Mouse (Mus musculus): ENCODE results near the gene Kalrn. TPM values are rescaled to one million over a fixed set of nuclear protein-coding genes. Genes with fewer than 3 reads are reported as not detected.

Gene Kalrn
- polyA plus RNA-seq, 1 experiment from 2014 or later, result 12.7 TPM

DNA sequence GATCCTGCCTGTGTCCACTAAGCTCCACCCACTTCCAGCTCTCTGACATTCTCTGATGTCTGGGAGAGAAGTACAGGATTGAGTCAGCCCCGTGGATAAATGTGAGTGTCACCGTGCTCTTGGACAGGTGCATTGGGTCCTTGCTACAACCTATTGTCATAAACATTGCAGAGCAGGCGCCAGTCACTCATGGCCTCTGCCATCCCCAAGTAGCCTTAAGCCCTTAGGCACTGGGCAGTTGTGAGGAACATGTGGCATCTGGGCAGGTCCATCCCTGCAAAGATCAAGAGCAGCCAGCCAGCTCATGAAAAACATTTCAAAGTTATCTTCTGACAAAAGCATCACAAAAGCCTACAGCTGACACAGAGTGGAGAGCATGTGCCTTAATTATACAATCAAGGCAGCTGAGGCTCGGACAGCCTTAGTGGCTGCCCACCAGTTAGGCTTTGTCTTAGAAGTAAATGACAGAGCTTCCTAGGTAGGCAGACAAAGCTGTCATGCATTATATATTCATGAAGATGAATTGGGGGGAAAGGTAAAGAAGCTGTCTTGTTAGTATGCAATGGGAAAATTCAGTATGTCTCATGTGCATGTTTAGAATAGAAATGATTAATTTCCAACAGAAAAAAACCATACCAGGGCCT is 319.2 kb downstream of the Kalrn start:
- ATAC-seq (ENCODE audit: low read depth) (no peak), DNase-seq (no peak)
- no peaks in the 10 kb centered on the region for H3K27me3 ChIP-seq
- 43% methylated on average over 4 of the region's 4 CpGs for WGBS (ENCODE audit: insufficient replicate concordance)
- H3K9me3 ChIP-seq (replicated peaks), result no peaks in the 10 kb centered on the region
- no peak overlapping the region for H3K9ac ChIP-seq
- H3K4me2 ChIP-seq, result no peak overlapping the region
- H3K4me1 ChIP-seq (replicated peaks), result no peaks in the 10 kb centered on the region
- no peak overlapping the region for H3K27ac ChIP-seq
- no peaks in the 10 kb centered on the region for H3K36me3 ChIP-seq
- H3K4me3 ChIP-seq (replicated peaks), result no peak overlapping the region

DNA sequence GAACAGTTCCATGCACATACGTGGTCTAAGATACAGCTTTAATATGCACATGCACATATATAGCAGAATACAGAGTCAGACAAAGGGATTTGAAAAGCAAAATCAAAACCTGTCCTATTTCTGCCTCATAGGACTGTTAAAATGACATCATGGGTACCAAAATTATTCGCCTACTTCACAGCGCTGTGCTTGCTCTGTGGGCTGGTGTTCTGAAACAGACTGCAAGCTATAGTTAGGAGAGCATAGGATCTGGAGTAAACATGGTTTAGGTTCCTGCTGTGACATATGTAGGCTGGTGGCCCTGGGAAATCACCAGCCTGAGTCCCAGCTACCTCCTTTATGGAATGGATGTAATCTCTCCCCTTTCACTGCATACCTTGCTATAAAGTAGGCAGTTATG is 320.7 kb downstream of the Kalrn start:
- Histone ChIP-seq H3K4me3 (replicated peaks) (no peak overlapping the region), H3K9me3 (replicated peaks) (no peaks in the 10 kb centered on the region), H3K4me1 (replicated peaks) (no peaks in the 10 kb centered on the region), H3K4me2 (no peak overlapping the region), H3K9ac (no peak overlapping the region), H3K36me3 (no peaks in the 10 kb centered on the region), H3K27me3 (no peaks in the 10 kb centered on the region), H3K27ac (no peak overlapping the region)
- ATAC-seq (ENCODE audit: low read depth) (no peak), DNase-seq (no peak)
- WGBS (ENCODE audit: insufficient replicate concordance), result 81% methylated on average over 3 of the region's 3 CpGs

DNA sequence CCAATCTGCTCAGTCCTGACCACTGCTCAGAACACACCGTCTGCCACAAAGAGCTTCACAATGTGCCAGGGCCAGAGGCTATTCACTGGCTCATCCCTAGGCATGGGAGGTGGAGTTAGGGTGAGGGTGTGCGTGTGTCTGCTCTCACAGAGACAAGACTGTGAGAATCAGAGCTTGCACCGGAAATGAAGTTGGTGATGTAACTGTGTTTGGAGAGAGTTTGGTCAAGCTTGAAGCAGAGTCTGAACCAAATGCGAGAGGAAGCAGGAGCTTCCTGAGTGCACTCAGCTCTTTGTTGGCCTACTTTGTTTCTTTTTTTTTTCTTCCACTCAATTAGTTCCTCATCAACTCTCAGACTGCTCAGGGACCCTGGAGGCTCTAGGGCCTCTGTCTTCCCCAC is 325.1 kb downstream of the Kalrn start:
- Histone ChIP-seq H3K27me3 (no peaks in the 10 kb centered on the region), H3K9me3 (replicated peaks) (no peaks in the 10 kb centered on the region), H3K36me3 (no peaks in the 10 kb centered on the region), H3K27ac (no peak overlapping the region), H3K4me3 (replicated peaks) (no peak overlapping the region), H3K4me2 (no peak overlapping the region), H3K4me1 (replicated peaks) (no peaks in the 10 kb centered on the region), H3K9ac (no peak overlapping the region)
- WGBS (ENCODE audit: insufficient replicate concordance), result 13% methylated on average over 4 of the region's 4 CpGs
- DNase-seq (no peak), ATAC-seq (ENCODE audit: low read depth) (no peak)

DNA sequence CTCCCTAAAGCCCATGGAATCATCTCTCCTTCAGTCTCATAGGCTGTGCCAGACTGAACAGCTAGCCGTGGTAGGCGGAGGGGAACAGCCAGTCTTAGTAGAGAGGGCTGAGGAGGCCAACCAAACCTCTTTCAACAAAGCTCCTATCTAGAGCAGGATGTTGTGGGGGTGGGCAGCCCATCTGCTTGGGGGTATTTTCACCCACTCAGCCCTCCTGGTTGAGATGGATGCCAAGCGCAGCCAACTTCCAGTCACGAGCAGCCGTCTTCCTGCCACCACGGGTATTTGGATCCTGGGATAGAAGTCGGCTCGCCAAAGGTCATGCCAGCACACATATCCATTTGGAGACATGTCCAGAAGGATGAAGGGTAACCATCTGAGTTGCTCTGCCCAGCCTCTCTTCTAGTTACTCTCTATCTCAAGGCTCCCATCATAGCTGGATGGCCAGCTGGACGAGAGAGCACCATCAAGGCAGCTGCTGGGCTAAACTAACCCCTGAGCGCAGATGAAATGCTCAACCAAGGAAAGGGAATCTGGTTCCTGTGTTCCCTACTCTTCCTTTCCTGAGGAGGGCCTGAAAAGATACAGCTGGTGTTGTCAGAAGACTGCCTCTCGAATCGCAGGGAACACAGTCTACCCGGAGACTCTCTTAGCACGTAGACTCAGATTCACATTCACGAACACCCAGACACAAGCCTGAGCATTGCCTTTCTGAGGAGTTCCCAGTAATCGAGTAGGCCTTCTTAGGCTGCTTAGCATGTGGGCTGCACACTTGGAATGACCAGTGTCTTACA is 331.2 kb downstream of the Kalrn start:
- DNase-seq (no peak), ATAC-seq (ENCODE audit: low read depth) (no peak)
- Histone ChIP-seq H3K36me3 (no peaks in the 10 kb centered on the region), H3K9me3 (replicated peaks) (no peaks in the 10 kb centered on the region), H3K4me2 (no peak overlapping the region), H3K4me3 (replicated peaks) (no peak overlapping the region), H3K27ac (no peak overlapping the region), H3K4me1 (replicated peaks) (no peaks in the 10 kb centered on the region), H3K9ac (no peak overlapping the region), H3K27me3 (no peaks in the 10 kb centered on the region)
- WGBS (ENCODE audit: insufficient replicate concordance), result 81% methylated on average over 16 of the region's 16 CpGs

DNA sequence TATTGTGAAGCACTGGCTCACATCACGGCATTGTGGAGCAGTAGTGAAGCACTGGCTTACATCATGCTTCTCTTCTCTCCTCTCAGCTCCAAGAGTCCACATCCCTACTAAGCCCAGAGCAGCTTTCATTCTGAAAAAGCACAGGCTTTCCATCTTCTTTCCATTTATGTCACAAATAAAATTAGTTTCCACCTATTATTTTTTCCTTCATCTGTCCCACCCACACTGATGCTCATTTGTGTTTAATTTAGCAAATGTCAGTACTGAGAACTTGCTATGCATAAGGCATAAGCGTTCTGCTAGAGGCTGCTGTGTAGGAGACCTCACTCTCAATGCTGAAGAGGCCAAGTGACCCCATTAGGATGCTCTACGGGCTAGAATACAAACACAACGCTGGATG is 333.7 kb downstream of the Kalrn start:
- H3K27me3 ChIP-seq, result no peaks in the 10 kb centered on the region
- ATAC-seq (ENCODE audit: low read depth) (no peak), DNase-seq (no peak)
- 64% methylated on average over 4 of the region's 4 CpGs for WGBS (ENCODE audit: insufficient replicate concordance)
- H3K4me3 ChIP-seq (replicated peaks), result no peak overlapping the region
- H3K4me1 ChIP-seq (replicated peaks), result no peaks in the 10 kb centered on the region
- no peaks in the 10 kb centered on the region for H3K36me3 ChIP-seq
- no peak overlapping the region for H3K27ac ChIP-seq
- no peak overlapping the region for H3K4me2 ChIP-seq
- H3K9ac ChIP-seq, result no peak overlapping the region
- H3K9me3 ChIP-seq (replicated peaks), result no peaks in the 10 kb centered on the region

DNA sequence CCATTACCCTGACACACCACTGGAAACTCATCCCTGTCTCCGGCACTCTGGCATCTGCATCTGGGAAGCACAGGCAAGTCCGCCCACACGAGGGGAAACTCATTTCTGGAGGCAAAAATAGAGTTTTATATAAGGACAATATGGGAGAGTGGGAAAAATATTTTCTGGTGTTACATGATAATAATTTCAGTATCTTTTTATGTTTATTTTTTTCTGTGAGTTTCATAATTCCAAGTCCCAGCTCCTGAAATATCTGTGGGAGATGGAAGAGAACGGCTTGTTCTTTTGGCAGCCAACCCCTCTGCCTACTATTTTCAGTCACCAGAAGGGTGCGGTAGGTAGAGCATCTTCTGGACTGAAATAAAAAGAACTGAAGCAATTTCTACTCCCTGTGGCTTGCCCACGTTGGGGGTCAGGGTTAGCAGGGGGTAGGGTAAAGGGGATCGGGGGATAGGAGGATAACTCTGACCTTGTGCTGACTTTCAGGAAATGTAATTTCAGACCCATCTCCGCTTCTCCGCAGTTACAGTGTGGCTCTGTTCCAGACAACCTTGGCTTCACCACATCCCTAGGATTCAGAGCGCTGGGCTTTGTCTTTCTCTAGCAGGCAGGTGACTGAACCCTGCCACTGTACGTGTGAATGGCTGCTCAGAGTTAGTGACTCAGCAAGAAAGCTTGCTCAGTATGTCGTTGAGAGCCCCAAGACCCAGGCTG is 336.3 kb downstream of the Kalrn start:
- DNase-seq, result no peak
- H3K4me3 ChIP-seq (replicated peaks), result no peak overlapping the region
- WGBS (ENCODE audit: insufficient replicate concordance), result 61% methylated on average over 12 of the region's 12 CpGs
- no peak overlapping the region for H3K9ac ChIP-seq
- no peaks in the 10 kb centered on the region for H3K9me3 ChIP-seq (replicated peaks)
- H3K4me1 ChIP-seq (replicated peaks), result no peaks in the 10 kb centered on the region
- no peaks in the 10 kb centered on the region for H3K36me3 ChIP-seq
- H3K27me3 ChIP-seq, result no peaks in the 10 kb centered on the region
- H3K27ac ChIP-seq, result no peak overlapping the region
- no peak overlapping the region for H3K4me2 ChIP-seq
- ATAC-seq (ENCODE audit: low read depth), result no peak

DNA sequence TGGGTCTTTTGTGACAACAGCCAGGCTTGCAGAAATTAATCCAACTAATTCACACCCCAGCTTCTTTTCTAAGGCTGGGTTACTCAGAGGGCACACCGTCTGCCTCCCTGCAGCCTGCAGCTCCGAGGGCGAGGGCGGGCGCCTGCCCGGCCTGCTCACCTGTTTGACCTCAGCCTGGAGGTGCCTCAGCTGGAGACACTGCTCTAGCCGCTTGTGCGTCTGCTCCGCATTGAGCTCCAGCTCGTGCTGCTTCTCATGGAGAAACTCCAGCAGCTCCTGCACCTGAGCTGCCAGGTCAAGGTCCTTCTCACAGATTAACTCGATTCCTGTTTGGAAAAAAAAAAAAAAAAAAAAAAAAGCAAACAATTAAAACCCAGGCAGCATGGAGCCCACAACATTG is 338.2 kb downstream of the Kalrn start:
- no peaks in the 10 kb centered on the region for H3K9me3 ChIP-seq (replicated peaks)
- no peaks in the 10 kb centered on the region for H3K4me1 ChIP-seq (replicated peaks)
- H3K27ac ChIP-seq, result no peak overlapping the region
- no peaks in the 10 kb centered on the region for H3K36me3 ChIP-seq
- WGBS (ENCODE audit: insufficient replicate concordance), result 52% methylated on average over 11 of the region's 11 CpGs
- no peak for ATAC-seq (ENCODE audit: low read depth)
- no peak overlapping the region for H3K4me3 ChIP-seq (replicated peaks)
- no peak for DNase-seq
- no peak overlapping the region for H3K4me2 ChIP-seq
- H3K9ac ChIP-seq, result no peak overlapping the region
- H3K27me3 ChIP-seq, result no peaks in the 10 kb centered on the region

DNA sequence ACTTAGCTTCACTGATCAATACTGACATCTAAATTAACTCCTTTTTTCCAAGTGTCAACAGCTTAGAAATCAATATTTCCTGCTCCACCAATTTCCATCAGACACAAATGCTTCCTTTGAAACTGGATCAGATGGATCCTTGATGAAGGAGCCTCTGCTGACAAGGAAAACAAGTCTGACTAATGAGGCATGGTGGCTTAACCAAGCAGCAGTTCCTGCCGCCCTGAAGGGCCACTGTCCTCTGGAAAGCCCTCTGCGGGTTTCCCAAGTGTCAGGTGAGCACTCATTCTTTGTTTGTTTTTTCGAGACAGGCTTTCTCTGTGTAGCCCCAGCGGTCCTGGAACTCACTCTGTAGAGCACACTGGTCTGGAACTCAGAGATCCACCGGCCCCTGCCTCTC is 341.4 kb downstream of the Kalrn start:
- H3K9me3 ChIP-seq (replicated peaks), result no peaks in the 10 kb centered on the region
- H3K36me3 ChIP-seq, result no peaks in the 10 kb centered on the region
- no peak overlapping the region for H3K4me3 ChIP-seq (replicated peaks)
- no peaks in the 10 kb centered on the region for H3K4me1 ChIP-seq (replicated peaks)
- no peak overlapping the region for H3K9ac ChIP-seq
- WGBS (ENCODE audit: insufficient replicate concordance), result 43% methylated on average over 5 of the region's 5 CpGs
- no peak overlapping the region for H3K4me2 ChIP-seq
- ATAC-seq (ENCODE audit: low read depth), result no peak
- no peak for DNase-seq
- H3K27me3 ChIP-seq, result no peaks in the 10 kb centered on the region
- H3K27ac ChIP-seq, result no peak overlapping the region

DNA sequence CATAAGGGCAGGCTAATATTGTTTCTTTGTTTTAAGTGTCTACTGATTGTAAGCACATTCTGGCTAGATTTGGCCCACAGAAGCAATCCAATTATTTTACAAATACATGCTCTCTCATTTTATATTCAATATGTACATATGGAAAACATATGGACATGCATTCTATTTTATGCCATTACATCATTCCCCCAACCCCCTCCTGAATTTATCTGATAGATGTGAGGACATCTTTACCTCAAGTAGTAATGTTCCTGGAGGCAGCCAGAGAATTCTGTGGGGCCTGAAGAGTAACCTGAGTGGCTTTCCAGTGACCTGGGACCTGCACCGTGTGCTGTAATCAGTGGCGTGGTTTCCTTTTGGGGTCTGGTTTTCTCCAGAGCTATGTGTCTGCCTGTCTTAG is 342.2 kb downstream of the Kalrn start:
- Histone ChIP-seq H3K9me3 (replicated peaks) (no peaks in the 10 kb centered on the region), H3K9ac (no peak overlapping the region), H3K27ac (no peak overlapping the region), H3K4me3 (replicated peaks) (no peak overlapping the region), H3K4me1 (replicated peaks) (no peaks in the 10 kb centered on the region), H3K4me2 (no peak overlapping the region), H3K27me3 (no peaks in the 10 kb centered on the region), H3K36me3 (no peaks in the 10 kb centered on the region)
- ATAC-seq (ENCODE audit: low read depth) (no peak), DNase-seq (no peak)
- WGBS (ENCODE audit: insufficient replicate concordance), result 27% methylated on average over 2 of the region's 2 CpGs

DNA sequence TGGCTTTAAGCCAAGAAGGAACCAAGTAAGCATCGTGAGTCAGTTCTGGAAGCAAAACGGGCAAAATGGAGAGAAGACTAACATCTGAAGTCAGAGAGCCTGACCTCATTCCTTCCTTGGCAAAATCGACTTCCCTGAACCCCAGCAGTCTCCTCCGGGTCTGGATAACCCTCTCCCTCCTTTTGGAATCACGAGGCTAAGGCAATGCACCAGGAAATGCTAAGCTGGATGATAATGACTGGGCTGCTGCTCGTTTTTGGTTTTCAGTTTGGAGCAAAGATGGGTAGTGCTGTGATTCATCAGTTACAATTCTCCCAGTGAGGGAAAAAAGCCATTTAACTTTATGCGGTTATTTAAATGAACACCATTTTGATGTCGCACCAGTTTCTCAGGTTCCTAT is 344.0 kb downstream of the Kalrn start:
- Histone ChIP-seq H3K9ac (no peak overlapping the region), H3K36me3 (no peaks in the 10 kb centered on the region), H3K4me1 (replicated peaks) (no peaks in the 10 kb centered on the region), H3K27me3 (no peaks in the 10 kb centered on the region), H3K27ac (no peak overlapping the region), H3K4me3 (replicated peaks) (no peak overlapping the region), H3K4me2 (no peak overlapping the region), H3K9me3 (replicated peaks) (no peaks in the 10 kb centered on the region)
- DNase-seq (no peak), ATAC-seq (ENCODE audit: low read depth) (no peak)
- 47% methylated on average over 8 of the region's 8 CpGs for WGBS (ENCODE audit: insufficient replicate concordance)

DNA sequence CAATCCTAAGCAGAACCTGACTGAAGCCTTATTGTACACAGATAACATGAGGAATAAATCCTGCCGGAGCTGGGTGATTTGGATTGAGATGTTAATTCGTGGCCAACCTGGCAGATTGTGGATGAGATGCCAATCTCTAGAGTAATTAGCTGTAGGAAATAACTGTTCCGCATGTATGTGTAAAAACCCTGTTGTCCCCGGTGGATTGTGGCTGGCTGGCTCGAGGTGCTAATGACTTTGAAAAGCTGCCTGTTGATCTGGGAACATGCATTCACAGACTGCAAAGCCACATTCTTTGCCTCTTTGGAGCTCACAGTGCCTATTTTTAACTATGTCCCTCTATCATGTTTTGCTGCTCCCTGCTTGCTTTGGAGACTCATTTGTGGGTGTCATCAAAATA is 344.7 kb downstream of the Kalrn start:
- 43% methylated on average over 5 of the region's 5 CpGs for WGBS (ENCODE audit: insufficient replicate concordance)
- H3K27ac ChIP-seq, result no peak overlapping the region
- no peak for ATAC-seq (ENCODE audit: low read depth)

More for the DNA sequence above, 344.7 kb downstream of the Kalrn start:
- Histone ChIP-seq H3K9me3 (replicated peaks) (no peaks in the 10 kb centered on the region), H3K36me3 (no peaks in the 10 kb centered on the region), H3K9ac (no peak overlapping the region), H3K4me1 (replicated peaks) (no peaks in the 10 kb centered on the region), H3K27me3 (no peaks in the 10 kb centered on the region), H3K4me2 (no peak overlapping the region), H3K4me3 (replicated peaks) (no peak overlapping the region)
- no peak for DNase-seq

All from liver, embryonic 13.5 days (tissue).